Mouse (Mus musculus) midbrain, embryonic 13.5 days (tissue): ENCODE measurements around the gene Ddit4l. TPM values are rescaled to one million over a fixed set of nuclear protein-coding genes. Genes with fewer than 3 reads are reported as not detected.
A peak's percentile ranks its signal among the peaks of the same experiment; 100 is the strongest.

ENCODE experiments used
- ATAC-seq: fragments of 200-750 bp; cut with Nextera tagmentation; 2 replicates; pipeline ENCODE4 v1.8.0; 2017; ENCODE audit warnings: mild to moderate bottlenecking, moderate TSS enrichment, moderate library complexity
- H3K27ac ChIP-seq: fragments of 300-500 bp; sonication (generic); 2 replicates; pipeline ENCODE4 v1.5.1; 2015; ENCODE audit warnings: inconsistent platforms, mild to moderate bottlenecking, moderate library complexity
- H3K27me3 ChIP-seq: fragments of 300-500 bp; sonication (generic); 2 replicates; pipeline ENCODE4 v1.6.1; 2015; ENCODE audit warnings: mild to moderate bottlenecking, inconsistent platforms
- H3K36me3 ChIP-seq: fragments of 300-500 bp; sonication (generic); 2 replicates; pipeline ENCODE4 v1.6.1; 2015; ENCODE audit warnings: mild to moderate bottlenecking, inconsistent platforms
- H3K4me1 ChIP-seq: fragments of 300-500 bp; sonication (generic); replicated peaks from 2 replicates; pipeline ENCODE4 v1.6.1; 2015; ENCODE audit warnings: inconsistent platforms
- H3K4me2 ChIP-seq: fragments of 300-500 bp; sonication (generic); replicated peaks from 2 replicates; pipeline ENCODE4 v1.6.1; 2015; ENCODE audit warnings: moderate library complexity, mild to moderate bottlenecking, inconsistent platforms
- H3K4me3 ChIP-seq: fragments of 300-500 bp; sonication (generic); replicated peaks from 2 replicates; pipeline ENCODE4 v1.5.1; 2015; ENCODE audit warnings: mild to moderate bottlenecking, inconsistent platforms
- H3K9ac ChIP-seq: fragments of 300-500 bp; sonication (generic); replicated peaks from 2 replicates; pipeline ENCODE4 v1.6.1; 2015; ENCODE audit warnings: mild to moderate bottlenecking, inconsistent platforms
- H3K9me3 ChIP-seq: fragments of 300-500 bp; sonication (generic); 2 replicates; pipeline ENCODE4 v1.6.1; 2016; ENCODE audit warnings: mild to moderate bottlenecking, inconsistent platforms
- WGBS: fragments of 180-500 bp; shearing (Covaris S2); methylation state at CpG from one replicate; pipeline ENCODE4 v1.1.7; 2015; 5-methylcytosine and 5-hydroxymethylcytosine counted together
- polyA plus RNA-seq: library from polyadenylated mRNA; unstranded; fragments of >200 nt; fragmentation: Nextera tagmentation; extraction: Ambion mirVana; gene quantifications from 2 replicates; pipeline ENCODE4 v1.2.1, GENCODE M21; 2015

Ddit4l gene
- polyA plus RNA-seq, 1 experiment from 2014 or later: 8.3 TPM

DNA sequence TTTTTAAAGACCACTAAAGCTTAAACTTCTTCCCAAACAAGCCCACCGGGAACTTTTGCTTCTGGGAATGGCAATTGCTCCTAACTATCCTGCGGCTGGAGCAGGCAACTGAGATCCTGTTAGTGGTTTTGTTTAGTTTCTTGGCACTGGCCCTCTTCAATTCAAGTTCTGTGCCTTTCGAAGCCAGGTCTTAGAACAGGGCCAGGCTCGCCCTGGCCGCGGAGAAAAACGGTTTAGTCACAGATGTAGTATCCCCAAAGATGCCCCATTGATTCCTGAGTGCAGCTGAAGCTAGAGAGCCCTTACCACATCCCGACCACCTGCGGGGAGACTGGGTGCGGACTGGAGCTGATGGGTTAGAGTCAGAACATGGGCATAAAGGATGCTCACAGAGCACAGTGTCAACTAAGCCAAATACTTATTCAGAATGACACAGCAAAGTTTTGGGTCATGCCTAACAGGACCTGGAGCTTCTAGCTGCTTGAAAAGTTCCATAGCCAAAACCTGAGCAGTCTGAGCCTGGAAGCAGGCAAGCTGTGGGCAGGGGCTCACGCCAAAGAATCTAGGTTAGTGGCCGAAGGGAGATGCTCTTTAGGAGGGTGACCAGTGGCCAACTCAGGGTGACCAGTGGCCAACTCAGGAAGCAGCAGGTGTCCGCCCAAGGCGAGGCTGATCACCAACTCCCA is 1.6 kb downstream of the Ddit4l start:
- peaks cover 26% of the 10 kb centered on the region for H3K4me1 ChIP-seq
- peak overlapping the region; percentile 51 for H3K4me3 ChIP-seq
- WGBS: 14% methylated on average over 14 of the region's 14 CpGs
- ATAC-seq: peak; percentile 10; the same call in 1 of the 2 replicates
- no peaks in the 10 kb centered on the region for H3K36me3 ChIP-seq
- no peak overlapping the region for H3K27ac ChIP-seq
- no peaks in the 10 kb centered on the region for H3K9me3 ChIP-seq
- H3K9ac ChIP-seq: peak overlapping the region; percentile 61
- H3K27me3 ChIP-seq: peaks cover 19% of the 10 kb centered on the region
- H3K4me2 ChIP-seq: peak overlapping the region; percentile 94

DNA sequence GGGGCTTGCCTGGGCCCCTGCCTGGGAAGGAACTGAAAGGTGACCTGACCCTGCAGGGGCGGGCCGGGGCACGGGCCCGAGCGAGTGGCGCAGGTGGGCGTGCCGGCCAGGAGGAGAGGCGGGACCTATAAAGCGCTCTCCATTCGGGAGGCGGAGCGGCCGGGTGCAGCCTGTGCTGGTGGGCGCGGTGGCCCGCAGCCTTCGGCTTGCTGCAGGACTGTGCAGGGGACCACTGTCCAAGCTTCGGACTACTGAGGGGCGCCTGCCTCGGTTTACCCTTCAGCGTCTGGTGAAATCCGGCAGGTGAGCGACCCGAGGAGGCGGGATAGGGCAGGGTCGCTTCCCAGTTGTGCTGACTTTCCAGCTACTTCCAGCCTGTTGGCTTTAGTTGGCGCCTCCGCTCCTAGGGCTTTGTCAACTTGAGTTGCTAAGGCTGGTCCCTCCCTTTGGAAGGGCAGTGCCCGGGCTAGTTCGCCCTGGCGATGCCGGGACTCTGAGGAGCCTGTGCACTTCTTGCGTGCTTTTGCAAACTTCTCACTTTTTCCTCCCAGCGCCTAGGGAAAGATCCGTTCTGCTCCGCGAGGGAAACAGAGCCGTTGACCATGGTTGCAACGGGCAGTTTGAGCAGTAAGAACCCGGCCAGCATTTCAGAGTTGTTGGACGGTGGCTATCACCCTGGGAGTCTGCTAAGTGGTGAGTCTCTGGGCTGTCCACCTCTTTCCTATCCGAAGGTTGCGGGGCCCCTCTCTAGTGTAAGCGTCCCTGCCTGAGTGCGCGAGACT is 2.4 kb downstream of the Ddit4l start:
- H3K27ac ChIP-seq: no peak overlapping the region
- peak overlapping the region; percentile 51 for H3K4me3 ChIP-seq
- peaks cover 26% of the 10 kb centered on the region for H3K4me1 ChIP-seq
- WGBS: under 1% methylated on average over 47 of the region's 47 CpGs
- no peaks in the 10 kb centered on the region for H3K9me3 ChIP-seq
- H3K36me3 ChIP-seq: no peaks in the 10 kb centered on the region
- peak overlapping the region; percentile 94 for H3K4me2 ChIP-seq
- H3K9ac ChIP-seq: peak overlapping the region; percentile 61
- peaks cover 19% of the 10 kb centered on the region for H3K27me3 ChIP-seq
- ATAC-seq: peak; percentile 95

GRCm38 (mm10) chr3:137625054-137625453 is 3.6 kb downstream of the Ddit4l start:
- Histone ChIP-seq H3K27me3 (peaks cover 19% of the 10 kb centered on the region), H3K9me3 (no peaks in the 10 kb centered on the region), H3K9ac (no peak overlapping the region), H3K4me3 (no peak overlapping the region), H3K4me1 (peaks cover 26% of the 10 kb centered on the region), H3K27ac (no peak overlapping the region), H3K4me2 (no peak overlapping the region), H3K36me3 (no peaks in the 10 kb centered on the region)
- no peak for ATAC-seq
- WGBS: 77% methylated on average over 5 of the region's 5 CpGs

DNA sequence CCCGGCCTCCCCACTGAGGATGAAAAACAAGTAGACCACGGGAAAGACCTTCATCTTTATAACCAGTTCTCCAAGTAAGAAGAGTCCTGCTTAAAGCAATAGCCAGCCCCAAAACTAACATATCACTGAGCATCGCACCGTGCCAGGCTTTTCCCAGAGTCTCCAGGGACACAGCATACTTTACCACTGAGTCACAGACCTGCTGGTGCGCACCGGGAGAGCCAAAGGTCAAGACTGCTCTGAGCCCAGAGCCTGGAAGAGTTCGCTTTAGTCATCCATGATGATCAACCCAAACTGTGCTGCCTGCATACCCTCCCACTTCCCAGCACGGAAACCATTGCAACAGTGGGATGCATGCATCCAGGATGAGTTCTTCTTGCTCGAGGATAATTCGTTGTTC is 12.3 kb downstream of the Ddit4l start:
- ATAC-seq: no peak
- Histone ChIP-seq H3K4me1 (no peaks in the 10 kb centered on the region), H3K9ac (no peak overlapping the region), H3K27me3 (no peaks in the 10 kb centered on the region), H3K4me2 (no peak overlapping the region), H3K4me3 (no peak overlapping the region), H3K27ac (no peak overlapping the region), H3K36me3 (no peaks in the 10 kb centered on the region), H3K9me3 (no peaks in the 10 kb centered on the region)
- WGBS: 88% methylated on average over 10 of the region's 10 CpGs

- Histone ChIP-seq H3K4me2 (no peak overlapping the region), H3K36me3 (no peaks in the 10 kb centered on the region), H3K9me3 (no peaks in the 10 kb centered on the region), H3K27me3 (no peaks in the 10 kb centered on the region), H3K4me3 (no peak overlapping the region), H3K4me1 (no peaks in the 10 kb centered on the region), H3K27ac (no peak overlapping the region), H3K9ac (no peak overlapping the region)
- ATAC-seq: no peak
- 88% methylated on average over 4 of the region's 4 CpGs for WGBS
Observed at GRCm38 (mm10) chr3:137636571-137636970, 15.2 kb downstream of the Ddit4l start.

DNA sequence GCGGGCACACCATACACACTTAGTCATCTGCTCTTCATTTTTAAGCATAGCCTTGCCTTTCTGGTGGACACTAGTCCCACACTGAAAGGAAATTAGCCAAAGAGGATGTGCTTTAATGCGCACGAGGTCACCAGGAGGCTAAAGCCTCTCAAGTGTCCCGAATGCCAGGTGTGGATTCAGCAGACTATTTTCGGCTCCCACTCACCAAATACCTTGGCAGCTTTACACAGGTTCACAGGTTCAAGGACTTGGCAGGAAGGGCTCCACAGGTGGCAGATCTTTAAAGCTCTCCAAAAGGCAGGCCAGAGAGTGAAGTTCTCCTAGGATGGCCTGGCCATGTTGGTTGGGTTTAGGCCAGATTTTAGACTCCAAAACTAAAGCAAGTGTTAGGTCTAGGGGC is 19.8 kb downstream of the Ddit4l start:
- Histone ChIP-seq H3K4me3 (no peak overlapping the region), H3K4me2 (no peak overlapping the region), H3K27me3 (no peaks in the 10 kb centered on the region), H3K27ac (no peak overlapping the region), H3K9me3 (no peaks in the 10 kb centered on the region), H3K4me1 (peaks cover 8% of the 10 kb centered on the region; the same call in 1 of the 2 replicates), H3K36me3 (no peaks in the 10 kb centered on the region), H3K9ac (no peak overlapping the region)
- 92% methylated on average over 5 of the region's 5 CpGs for WGBS
- no peak for ATAC-seq

- H3K36me3 ChIP-seq: no peaks in the 10 kb centered on the region
- no peak for ATAC-seq
- no peak overlapping the region for H3K9ac ChIP-seq
- no peak overlapping the region for H3K4me3 ChIP-seq
- no peaks in the 10 kb centered on the region for H3K9me3 ChIP-seq
- no peaks in the 10 kb centered on the region for H3K27me3 ChIP-seq
- H3K27ac ChIP-seq: no peak overlapping the region
- WGBS: 45% methylated on average over 8 of the region's 8 CpGs
- H3K4me1 ChIP-seq: peaks cover 8% of the 10 kb centered on the region; the same call in 1 of the 2 replicates
- H3K4me2 ChIP-seq: no peak overlapping the region
Observed at GRCm38 (mm10) chr3:137642137-137642536, 20.7 kb downstream of the Ddit4l start.

DNA sequence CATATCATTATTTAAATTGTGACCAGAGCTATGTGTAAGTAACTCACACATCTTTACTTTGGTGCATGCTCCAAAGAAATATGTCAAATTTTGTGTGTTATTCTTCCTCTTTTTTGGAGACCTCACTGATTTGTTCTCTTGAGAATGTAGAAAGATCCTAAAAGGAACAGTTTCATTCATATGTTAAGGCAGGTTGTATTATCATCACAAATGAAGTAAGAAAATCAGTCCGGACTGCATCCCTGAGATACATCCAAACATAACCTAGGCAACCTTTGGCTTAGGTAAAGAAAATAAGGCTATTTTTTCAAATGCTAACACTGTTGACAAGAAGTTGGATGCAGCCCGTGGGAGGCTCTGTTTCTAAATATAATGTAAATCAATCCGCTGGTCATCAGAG is 21.2 kb downstream of the Ddit4l start:
- Histone ChIP-seq H3K4me2 (no peak overlapping the region), H3K4me1 (peaks cover 8% of the 10 kb centered on the region; the same call in 1 of the 2 replicates), H3K27me3 (no peaks in the 10 kb centered on the region), H3K36me3 (no peaks in the 10 kb centered on the region), H3K4me3 (no peak overlapping the region), H3K27ac (no peak overlapping the region), H3K9me3 (no peaks in the 10 kb centered on the region), H3K9ac (no peak overlapping the region)
- WGBS: 42% methylated on average over 3 of the region's 3 CpGs
- no peak for ATAC-seq

GRCm38 (mm10) chr3:137644081-137644480 is 22.7 kb downstream of the Ddit4l start:
- Histone ChIP-seq H3K9ac (no peak overlapping the region), H3K4me3 (no peak overlapping the region), H3K27ac (no peak overlapping the region), H3K4me1 (peaks cover 8% of the 10 kb centered on the region; the same call in 1 of the 2 replicates), H3K27me3 (no peaks in the 10 kb centered on the region), H3K9me3 (no peaks in the 10 kb centered on the region), H3K4me2 (no peak overlapping the region), H3K36me3 (no peaks in the 10 kb centered on the region)
- WGBS: 96% methylated on average over 3 of the region's 3 CpGs
- no peak for ATAC-seq

GRCm38 (mm10) chr3:137644947-137645346 is 23.5 kb downstream of the Ddit4l start:
- Histone ChIP-seq H3K4me3 (no peak overlapping the region), H3K4me2 (no peak overlapping the region), H3K4me1 (peaks cover 12% of the 10 kb centered on the region; the same call in 1 of the 2 replicates), H3K27me3 (no peaks in the 10 kb centered on the region), H3K9ac (no peak overlapping the region), H3K27ac (no peak overlapping the region), H3K36me3 (no peaks in the 10 kb centered on the region), H3K9me3 (no peaks in the 10 kb centered on the region)
- 84% methylated on average over 6 of the region's 6 CpGs for WGBS
- ATAC-seq: no peak

- WGBS: 60% methylated on average over 12 of the region's 12 CpGs
- H3K4me1 ChIP-seq: peaks cover 4% of the 10 kb centered on the region; the same call in 1 of the 2 replicates
- no peak for ATAC-seq
- H3K36me3 ChIP-seq: no peaks in the 10 kb centered on the region
- H3K4me3 ChIP-seq: no peak overlapping the region
- H3K27ac ChIP-seq: no peak overlapping the region
- no peaks in the 10 kb centered on the region for H3K9me3 ChIP-seq
- no peak overlapping the region for H3K9ac ChIP-seq
- no peaks in the 10 kb centered on the region for H3K27me3 ChIP-seq
- no peak overlapping the region for H3K4me2 ChIP-seq
Observed at GRCm38 (mm10) chr3:137647427-137648100, 26.2 kb downstream of the Ddit4l start.

- no peaks in the 10 kb centered on the region for H3K36me3 ChIP-seq
- no peak overlapping the region for H3K9ac ChIP-seq
- H3K9me3 ChIP-seq: no peaks in the 10 kb centered on the region
- H3K27me3 ChIP-seq: no peaks in the 10 kb centered on the region
- no peak overlapping the region for H3K4me2 ChIP-seq
- H3K27ac ChIP-seq: no peak overlapping the region
- 0 out of 2 replicates have a peak, but pooled peaks have one; percentile 9 for ATAC-seq
- no peak overlapping the region for H3K4me3 ChIP-seq
- WGBS: 41% methylated on average over 5 of the region's 5 CpGs
- H3K4me1 ChIP-seq: 0 out of 2 replicates have a peak, but pooled peaks cover 4% of the 10 kb centered on the region
Observed at GRCm38 (mm10) chr3:137649112-137649511, 27.7 kb downstream of the Ddit4l start.
